Mouse (Mus musculus) Patski (cell line): ENCODE measurements around the gene Mthfr. TPM values are rescaled to one million over a fixed set of nuclear protein-coding genes. Genes with fewer than 3 reads are reported as not detected.

Experiments
- ATAC-seq: fragments of 100-300 bp; one replicate; pipeline ENCODE4 v1.8.0; 2021
- CTCF ChIA-PET: fragments of 350-600 bp; sonication (Branson Sonifier 250); formaldehyde crosslinking; loops from one replicate; lab custom pipeline; 2022; ENCODE audit warnings: inconsistent platforms; lab: Charles Lee
- POLR2A ChIA-PET: fragments of 350-600 bp; sonication (Branson Sonifier 250); formaldehyde crosslinking; loops from one replicate; lab custom pipeline; 2022; ENCODE audit warnings: antibody characterized with exemption, inconsistent platforms; lab: Charles Lee
- DNase-seq: peaks from one replicate; pipeline ENCODE4 v3.0.0-alpha.2; 2011; ENCODE audit warnings: low read depth, low spot score
- H3K27me3 ChIP-seq: fragments of 371-371 bp; one replicate; pipeline ENCODE4 v1.5.1; 2021
- CTCF ChIP-seq: fragments of 100-300 bp; IDR thresholded peaks from one replicate; pipeline ENCODE4 v1.5.1; 2021
- in situ Hi-C: fragments of 300-500 bp; cut with MboI; formaldehyde crosslinking; loops from 3 replicates; pipeline ENCODE4 v1.11.1; 2018; ENCODE audit warnings: low pct_unique_long_range_greater_than_20kb, mixed read lengths
- polyA plus RNA-seq: library from polyadenylated mRNA; unstranded; gene quantifications from one replicate; pipeline ENCODE4 v1.2.3, GENCODE M21; 2021

Mthfr gene
- polyA plus RNA-seq, 1 experiment from 2014 or later, result 20.0 TPM

GRCm38 (mm10) chr4:148012216-148012615 is 26.7 kb upstream of the Mthfr start:
- no peak for TF ChIP-seq CTCF
- ChIA-PET CTCF (interaction anchor here (1.5 to 1.6 kb wide), 2 partner anchors 52 to 53 kb away, joined by 3 read pairs; no protein-coding TSS in a partner anchor), POLR2A (no interaction called here)
- ATAC-seq (no peak), DNase-seq (no peak)
- in situ Hi-C loops, result no loop called here
- H3K27me3 ChIP-seq, result no peaks in the 10 kb centered on the region

- H3K27me3 ChIP-seq, result no peaks in the 10 kb centered on the region
- no peak for ATAC-seq
- no peak for TF ChIP-seq CTCF
- POLR2A ChIA-PET, result no interaction called here
- DNase-seq, result no peak
- in situ Hi-C loops, result no loop called here
- CTCF ChIA-PET, result interaction anchor here (1.0 to 2.4 kb wide), 7 partner anchors 14 to 62 kb away, joined by 3 to 6 read pairs (median 3); no protein-coding TSS in a partner anchor
Measured at GRCm38 (mm10) chr4:148015418-148015817, 23.5 kb upstream of the Mthfr start.

DNA sequence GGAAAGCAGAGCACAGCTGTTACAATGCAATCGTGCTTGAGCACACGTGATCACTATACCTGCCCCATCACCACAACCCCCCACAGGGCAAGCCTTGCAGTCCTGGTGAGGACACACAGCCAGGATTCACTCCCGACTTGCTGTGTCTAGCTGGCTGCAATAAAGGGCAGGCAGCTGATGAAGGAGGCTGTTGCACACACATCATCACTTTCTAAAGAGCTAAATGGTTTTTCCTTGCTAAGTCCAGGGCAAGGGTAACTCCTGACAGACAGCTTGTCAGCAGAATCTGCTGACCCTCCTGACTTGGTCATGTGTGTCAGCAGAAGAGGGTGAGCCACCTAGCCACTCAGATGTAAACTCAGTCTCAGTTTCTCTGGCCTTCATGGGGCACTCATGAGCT is 21.9 kb upstream of the Mthfr start:
- no peaks in the 10 kb centered on the region for H3K27me3 ChIP-seq
- POLR2A ChIA-PET, result no interaction called here
- in situ Hi-C loops, result no loop called here
- ATAC-seq (no peak), DNase-seq (no peak)
- CTCF ChIA-PET, result interaction anchor here (0.8 to 2.4 kb wide), 2 partner anchors 12 to 57 kb away, joined by 3 to 6 read pairs; no protein-coding TSS in a partner anchor
- TF ChIP-seq CTCF, result no peak

GRCm38 (mm10) chr4:148018410-148018809 is 20.5 kb upstream of the Mthfr start:
- TF ChIP-seq CTCF, result no peak
- DNase-seq (no peak), ATAC-seq (no peak)
- ChIA-PET POLR2A (no interaction called here), CTCF (interaction anchor here (1.4 kb wide), 1 partner anchor 12 kb away, joined by 3 read pairs; no protein-coding TSS in a partner anchor)
- in situ Hi-C loops, result no loop called here
- H3K27me3 ChIP-seq, result no peaks in the 10 kb centered on the region

DNA sequence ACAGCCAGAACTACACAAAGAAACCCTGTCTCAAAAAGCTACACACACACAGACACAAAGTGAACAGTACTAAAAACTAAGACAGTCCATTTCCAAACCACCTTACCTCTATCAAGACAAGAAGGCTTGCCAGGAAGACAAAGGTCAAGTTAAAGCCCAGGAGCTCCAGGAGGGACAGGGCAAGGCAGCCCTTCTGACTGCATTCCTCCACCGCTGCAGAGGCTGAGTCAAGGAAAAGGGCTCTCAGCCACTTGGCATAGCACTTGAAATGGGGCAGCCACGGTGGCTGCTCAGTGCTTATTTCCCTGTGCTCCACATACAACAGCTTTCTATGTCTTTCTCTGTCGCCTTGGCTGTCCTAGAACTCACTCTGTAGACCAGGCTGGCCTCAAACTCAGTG is 14.9 kb upstream of the Mthfr start:
- in situ Hi-C loops, result no loop called here
- DNase-seq (no peak), ATAC-seq (no peak)
- CTCF ChIA-PET, result no interaction called here
- TF ChIP-seq CTCF, result no peak
- no peaks in the 10 kb centered on the region for H3K27me3 ChIP-seq
- POLR2A ChIA-PET, result interaction anchor here (1.0 kb wide), 1 partner anchor 15 kb away, joined by 3 read pairs; the partner anchor contains the start of genes Clcn6 and Mthfr

DNA sequence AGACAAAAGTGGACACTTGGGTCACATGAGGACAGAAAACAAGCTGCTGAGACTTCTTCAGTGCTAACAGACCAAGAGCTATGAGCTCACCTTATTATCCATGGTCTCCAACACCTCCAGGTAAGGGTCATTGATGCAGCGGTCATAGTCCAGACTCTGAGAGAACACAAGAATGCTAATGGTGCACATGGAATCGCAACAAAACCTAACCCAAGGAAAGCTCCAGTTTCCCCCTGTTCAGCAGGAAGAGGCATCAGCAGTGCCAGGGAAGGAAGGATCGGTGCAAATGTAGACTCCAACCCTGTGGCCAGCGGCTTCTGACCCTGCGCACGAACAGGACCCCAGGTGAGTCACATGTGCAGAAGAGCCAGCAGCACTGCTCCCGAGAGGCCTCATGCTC is 9.6 kb upstream of the Mthfr start:
- POLR2A ChIA-PET, result no interaction called here

DNA sequence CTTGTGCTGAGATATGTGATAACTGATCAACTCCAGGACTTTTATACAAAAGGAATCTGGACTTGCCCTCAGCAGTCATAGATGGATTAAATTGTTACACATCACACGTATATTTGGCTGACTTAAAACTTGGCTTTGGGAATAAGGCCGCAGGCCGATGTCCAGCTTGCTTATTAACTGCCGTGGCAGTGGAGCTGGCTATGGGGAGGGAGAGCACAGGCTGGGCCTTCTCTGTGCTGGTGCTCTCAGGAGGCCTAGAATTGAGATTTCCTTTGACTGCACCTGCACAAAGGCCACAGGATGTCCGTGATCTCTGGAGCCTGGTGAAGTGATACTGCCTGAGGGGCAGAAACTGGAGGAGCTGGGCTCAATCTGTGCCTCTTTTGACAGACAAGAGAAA is 8.4 kb upstream of the Mthfr start:
- in situ Hi-C loops, result no loop called here
- no peak for ATAC-seq
- CTCF ChIA-PET, result interaction anchor here (1.1 kb wide), 1 partner anchor 12 kb away, joined by 3 read pairs; no protein-coding TSS in a partner anchor

More for the DNA sequence above, 9.6 kb upstream of the Mthfr start:
- in situ Hi-C loops, result no loop called here
- no peaks in the 10 kb centered on the region for H3K27me3 ChIP-seq
- CTCF ChIA-PET, result interaction anchor here (1.5 kb wide), 1 partner anchor 12 kb away, joined by 3 read pairs; no protein-coding TSS in a partner anchor
- no peak for ATAC-seq
- DNase-seq, result no peak
- no peak for TF ChIP-seq CTCF

DNA sequence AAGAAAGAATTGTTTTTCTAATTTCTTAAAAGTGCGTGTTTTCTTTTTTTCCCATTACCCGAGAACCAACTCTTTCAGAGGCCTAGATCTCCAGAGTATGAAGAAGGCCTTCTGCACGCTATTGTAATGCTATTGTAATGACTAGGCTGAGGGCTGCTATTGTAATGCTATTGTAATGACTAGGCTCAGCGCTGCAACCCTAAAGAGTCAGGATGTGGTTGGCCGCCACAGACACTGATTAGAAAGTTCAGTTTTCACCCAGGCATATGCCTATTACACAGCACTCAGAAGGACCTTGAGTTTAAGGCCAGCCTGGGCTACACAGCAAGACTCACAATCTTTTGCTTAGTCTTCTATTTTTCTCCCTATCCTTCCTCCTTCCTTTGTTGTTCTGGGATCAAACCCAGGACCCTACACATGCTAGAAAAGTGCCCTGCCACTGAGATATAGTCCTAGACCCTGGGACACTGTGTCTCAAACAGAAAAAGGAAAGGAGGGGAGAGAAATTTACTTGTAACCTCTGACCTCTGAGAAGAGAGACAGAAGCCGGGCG is 4.9 kb upstream of the Mthfr start:
- ChIA-PET POLR2A (no interaction called here), CTCF (interaction anchor here (1.2 kb wide), 1 partner anchor 33 kb away, joined by 3 read pairs; no protein-coding TSS in a partner anchor)
- ATAC-seq (no peak), DNase-seq (no peak)
- in situ Hi-C loops, result no loop called here
- TF ChIP-seq CTCF, result no peak
- no peaks in the 10 kb centered on the region for H3K27me3 ChIP-seq

More for the DNA sequence above, 8.4 kb upstream of the Mthfr start:
- H3K27me3 ChIP-seq, result no peaks in the 10 kb centered on the region
- TF ChIP-seq CTCF, result no peak
- DNase-seq, result no peak
- POLR2A ChIA-PET, result no interaction called here

DNA sequence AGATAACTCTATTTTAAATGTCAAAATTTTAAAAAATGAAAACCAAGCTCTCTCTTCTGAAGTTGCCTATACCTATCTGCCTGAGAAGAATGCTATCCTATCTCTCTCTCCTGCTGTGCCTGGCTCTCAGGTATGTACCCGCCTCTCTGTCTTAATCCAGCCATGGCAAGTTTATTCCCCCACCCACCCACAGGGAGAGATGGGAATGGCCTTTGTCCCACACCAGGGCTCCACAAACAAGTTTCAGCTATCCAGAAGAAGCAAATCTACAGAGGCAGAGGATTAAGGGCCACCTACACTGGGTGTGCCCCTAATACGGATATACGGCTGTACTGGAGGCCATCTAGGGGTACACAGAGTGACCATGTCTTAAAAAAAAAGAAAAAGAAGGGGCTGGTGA is 3.4 kb upstream of the Mthfr start:
- TF ChIP-seq CTCF, result no peak
- in situ Hi-C loops, result no loop called here
- ChIA-PET CTCF (interaction anchor here (1.0 to 1.2 kb wide), 2 partner anchors 20 to 31 kb away, joined by 3 read pairs; no protein-coding TSS in a partner anchor), POLR2A (no interaction called here)
- DNase-seq, result no peak
- ATAC-seq, result no peak
- H3K27me3 ChIP-seq, result no peaks in the 10 kb centered on the region

- ChIA-PET CTCF (interaction anchor here (1.6 to 1.9 kb wide), 2 partner anchors 28 to 78 kb away, joined by 4 to 8 read pairs; no protein-coding TSS in a partner anchor), POLR2A (interaction anchor here (1.1 kb wide), 1 partner anchor 14 kb away, joined by 3 read pairs; no protein-coding TSS in a partner anchor)
- in situ Hi-C loops, result no loop called here
- ATAC-seq, result no peak
- no peak for TF ChIP-seq CTCF
- DNase-seq, result no peak
- no peaks in the 10 kb centered on the region for H3K27me3 ChIP-seq
Measured at GRCm38 (mm10) chr4:148038079-148038599, 738 bp upstream of the Mthfr start.
